Mouse (Mus musculus): ENCODE data around the gene Bcas3. TPM values are rescaled to one million over a fixed set of nuclear protein-coding genes. Genes with fewer than 3 reads are reported as not detected.

Gene Bcas3
- polyA plus RNA-seq, 1 experiment from 2014 or later = 31.5 TPM

- Histone ChIP-seq H3K27me3 (ENCODE audit: insufficient read depth, low read length) (no peaks in the 10 kb centered on the region), H3K27ac (peak overlapping the region; percentile 58), H3K9me3 (replicated peaks; ENCODE audit: low read length) (no peaks in the 10 kb centered on the region), H3K4me3 (replicated peaks; ENCODE audit: low read depth, low read length) (no peak overlapping the region), H3K4me1 (replicated peaks; ENCODE audit: insufficient read depth, low read length) (peaks cover 29% of the 10 kb centered on the region), H3K4me2 (ENCODE audit: low read length) (no peak overlapping the region), H3K9ac (ENCODE audit: low read depth, low read length) (no peak overlapping the region), H3K36me3 (ENCODE audit: insufficient read depth, low read length) (no peaks in the 10 kb centered on the region)
- 16% methylated on average over 11 of the region's 11 CpGs for WGBS
- ATAC-seq (replicated peaks; ENCODE audit: low FRiP score, low read depth) (no peak), DNase-seq (ENCODE audit: low spot score) (peak; percentile 61)
- no peak for TF ChIP-seq CTCF (IDR thresholded peaks at IDR 0.05; ENCODE audit: low read depth)
These were observed 345.3 kb downstream of the Bcas3 start for GRCm38 (mm10) chr11:85698242-85698641.

- DNase-seq (ENCODE audit: low spot score) (no peak), ATAC-seq (replicated peaks; ENCODE audit: low FRiP score, low read depth) (no peak)
- 73% methylated on average over 4 of the region's 4 CpGs for whole genome bisulfite sequencing
- Histone ChIP-seq H3K36me3 (ENCODE audit: insufficient read depth, low read length) (no peaks in the 10 kb centered on the region), H3K4me1 (replicated peaks; ENCODE audit: insufficient read depth, low read length) (0 out of 2 replicates have a peak, but pooled peaks cover 4% of the 10 kb centered on the region), H3K9ac (ENCODE audit: low read depth, low read length) (no peak overlapping the region), H3K4me3 (replicated peaks; ENCODE audit: low read depth, low read length) (no peak overlapping the region), H3K9me3 (replicated peaks; ENCODE audit: low read length) (no peaks in the 10 kb centered on the region), H3K27me3 (ENCODE audit: insufficient read depth, low read length) (no peaks in the 10 kb centered on the region), H3K4me2 (ENCODE audit: low read length) (no peak overlapping the region), H3K27ac (no peak overlapping the region)
- TF ChIP-seq CTCF (IDR thresholded peaks at IDR 0.05; ENCODE audit: low read depth) = no peak
These were observed 351.2 kb downstream of the Bcas3 start for GRCm38 (mm10) chr11:85704062-85704748.

GRCm38 (mm10) chr11:85706630-85707029, 353.7 kb downstream of the Bcas3 start:
- Histone ChIP-seq H3K36me3 (ENCODE audit: insufficient read depth, low read length) (no peaks in the 10 kb centered on the region), H3K4me2 (ENCODE audit: low read length) (no peak overlapping the region), H3K4me1 (replicated peaks; ENCODE audit: insufficient read depth, low read length) (no peaks in the 10 kb centered on the region), H3K9ac (ENCODE audit: low read depth, low read length) (no peak overlapping the region), H3K27ac (no peak overlapping the region), H3K9me3 (replicated peaks; ENCODE audit: low read length) (no peaks in the 10 kb centered on the region), H3K4me3 (replicated peaks; ENCODE audit: low read depth, low read length) (no peak overlapping the region), H3K27me3 (ENCODE audit: insufficient read depth, low read length) (no peaks in the 10 kb centered on the region)
- DNase-seq (ENCODE audit: low spot score) (no peak), ATAC-seq (replicated peaks; ENCODE audit: low FRiP score, low read depth) (no peak)
- peak; percentile 56 for TF ChIP-seq CTCF (IDR thresholded peaks at IDR 0.05; ENCODE audit: low read depth)
- 41% methylated on average over 1 of the region's 1 CpGs for WGBS

GRCm38 (mm10) chr11:85707496-85707895, 354.5 kb downstream of the Bcas3 start:
- H3K27me3 ChIP-seq (ENCODE audit: insufficient read depth, low read length) = no peaks in the 10 kb centered on the region
- H3K4me3 ChIP-seq (replicated peaks; ENCODE audit: low read depth, low read length) = no peak overlapping the region
- WGBS = 97% methylated on average over 1 of the region's 1 CpGs
- H3K4me1 ChIP-seq (replicated peaks; ENCODE audit: insufficient read depth, low read length) = no peaks in the 10 kb centered on the region
- H3K4me2 ChIP-seq (ENCODE audit: low read length) = no peak overlapping the region
- no peak overlapping the region for H3K9ac ChIP-seq (ENCODE audit: low read depth, low read length)
- H3K36me3 ChIP-seq (ENCODE audit: insufficient read depth, low read length) = no peaks in the 10 kb centered on the region
- DNase-seq (ENCODE audit: low spot score) (no peak), ATAC-seq (replicated peaks; ENCODE audit: low FRiP score, low read depth) (no peak)
- no peaks in the 10 kb centered on the region for H3K9me3 ChIP-seq (replicated peaks; ENCODE audit: low read length)
- H3K27ac ChIP-seq = no peak overlapping the region
- TF ChIP-seq CTCF (IDR thresholded peaks at IDR 0.05; ENCODE audit: low read depth) = no peak

- Histone ChIP-seq H3K27ac (no peak overlapping the region), H3K27me3 (ENCODE audit: insufficient read depth, low read length) (no peaks in the 10 kb centered on the region), H3K4me2 (ENCODE audit: low read length) (no peak overlapping the region), H3K9me3 (replicated peaks; ENCODE audit: low read length) (no peaks in the 10 kb centered on the region), H3K36me3 (ENCODE audit: insufficient read depth, low read length) (no peaks in the 10 kb centered on the region), H3K9ac (ENCODE audit: low read depth, low read length) (no peak overlapping the region), H3K4me3 (replicated peaks; ENCODE audit: low read depth, low read length) (no peak overlapping the region), H3K4me1 (replicated peaks; ENCODE audit: insufficient read depth, low read length) (peaks cover 7% of the 10 kb centered on the region; the same call in 1 of the 2 replicates)
- no peak for TF ChIP-seq CTCF (IDR thresholded peaks at IDR 0.05; ENCODE audit: low read depth)
- DNase-seq (ENCODE audit: low spot score) (no peak), ATAC-seq (replicated peaks; ENCODE audit: low FRiP score, low read depth) (no peak)
- 64% methylated on average over 6 of the region's 6 CpGs for WGBS
These were observed 356.2 kb downstream of the Bcas3 start for GRCm38 (mm10) chr11:85709147-85709546.

GRCm38 (mm10) chr11:85710155-85710554, 357.2 kb downstream of the Bcas3 start:
- Histone ChIP-seq H3K9me3 (replicated peaks; ENCODE audit: low read length) (no peaks in the 10 kb centered on the region), H3K27me3 (ENCODE audit: insufficient read depth, low read length) (no peaks in the 10 kb centered on the region), H3K9ac (ENCODE audit: low read depth, low read length) (no peak overlapping the region), H3K4me3 (replicated peaks; ENCODE audit: low read depth, low read length) (no peak overlapping the region), H3K36me3 (ENCODE audit: insufficient read depth, low read length) (no peaks in the 10 kb centered on the region), H3K4me1 (replicated peaks; ENCODE audit: insufficient read depth, low read length) (peaks cover 11% of the 10 kb centered on the region; the same call in 1 of the 2 replicates), H3K27ac (no peak overlapping the region), H3K4me2 (ENCODE audit: low read length) (no peak overlapping the region)
- DNase-seq (ENCODE audit: low spot score) (no peak), ATAC-seq (replicated peaks; ENCODE audit: low FRiP score, low read depth) (no peak)
- WGBS = 78% methylated on average over 7 of the region's 7 CpGs
- no peak for TF ChIP-seq CTCF (IDR thresholded peaks at IDR 0.05; ENCODE audit: low read depth)
